Mouse (Mus musculus): ENCODE measurements at regions not wholly inside any gene's neighbourhood (a gene's known extent, or its start where the extent isn't known, plus 50 kb on each side); places are given as distances from the start of the nearest gene placed in this dataset.
"Not testable (repeated sequence)": the region's sequence is repeated elsewhere in the genome, so short reads cannot be mapped to it uniquely, and the experiment has no call there.

- DNase-seq (ENCODE audit: low spot score in 2 of 2) = no peak
Measured at GRCm38 (mm10) chr8:126833006-126833405, 112.6 kb downstream of the Tomm20 start.

GRCm38 (mm10) chr8:126832163-126832978 is 113.3 kb downstream of the Tomm20 start:
- no peak for DNase-seq (ENCODE audit: low spot score in 2 of 2)

- DNase-seq (ENCODE audit: low spot score in 2 of 2) = no peak
Measured at GRCm38 (mm10) chr8:126831312-126832162, 114.1 kb downstream of the Tomm20 start.

- no peak for DNase-seq (ENCODE audit: low spot score in 2 of 2)
Measured at GRCm38 (mm10) chr8:126830242-126830530, 115.5 kb downstream of the Tomm20 start.

GRCm38 (mm10) chr8:126829376-126830241 is 116.0 kb downstream of the Tomm20 start:
- DNase-seq (ENCODE audit: low spot score in 2 of 2) = no peak

- DNase-seq (ENCODE audit: low spot score in 2 of 2) = no peak
Measured at GRCm38 (mm10) chr8:126827681-126828383, 117.8 kb downstream of the Tomm20 start.

GRCm38 (mm10) chr8:126826328-126827285 is 119.0 kb downstream of the Tomm20 start:
- no peak for DNase-seq (ENCODE audit: low spot score in 2 of 2)

GRCm38 (mm10) chr8:126825877-126826276 is 119.8 kb downstream of the Tomm20 start:
- no peak for DNase-seq (ENCODE audit: low spot score in 2 of 2)

- no peak for DNase-seq (ENCODE audit: low spot score in 2 of 2)
Measured at GRCm38 (mm10) chr8:126824575-126825208, 121.0 kb downstream of the Tomm20 start.

GRCm38 (mm10) chr8:126822269-126822668 is 123.4 kb downstream of the Tomm20 start:
- no peak for DNase-seq (ENCODE audit: low spot score in 2 of 2)

GRCm38 (mm10) chr8:126821279-126821678 is 124.4 kb downstream of the Tomm20 start:
- DNase-seq (ENCODE audit: low spot score in 2 of 2) = no peak

GRCm38 (mm10) chr8:126820502-126820901 is 125.1 kb downstream of the Tomm20 start:
- DNase-seq (ENCODE audit: low spot score in 2 of 2) = no peak

GRCm38 (mm10) chr8:126819261-126819660 is 126.4 kb downstream of the Tomm20 start:
- no peak for DNase-seq (ENCODE audit: low spot score in 2 of 2)

- no peak for DNase-seq (ENCODE audit: low spot score in 2 of 2)
Measured at GRCm38 (mm10) chr8:126816155-126816554, 129.5 kb downstream of the Tomm20 start.

GRCm38 (mm10) chr8:126814427-126814826 is 131.2 kb downstream of the Tomm20 start:
- DNase-seq (ENCODE audit: low spot score in 2 of 2) = no peak

GRCm38 (mm10) chr8:126813621-126814020 is 132.0 kb downstream of the Tomm20 start:
- no peak for DNase-seq (ENCODE audit: low spot score in 2 of 2)

- DNase-seq (ENCODE audit: low spot score in 2 of 2) = no peak
Measured at GRCm38 (mm10) chr8:126812777-126813176, 132.9 kb downstream of the Tomm20 start.

GRCm38 (mm10) chr8:126811358-126811757 is 134.3 kb downstream of the Tomm20 start:
- DNase-seq (ENCODE audit: low spot score in 2 of 2) = not testable (repeated sequence)

GRCm38 (mm10) chr8:126810516-126810915 is 135.1 kb downstream of the Tomm20 start:
- DNase-seq (ENCODE audit: low spot score in 2 of 2) = no peak

GRCm38 (mm10) chr8:126809321-126809720 is 136.3 kb downstream of the Tomm20 start:
- DNase-seq (ENCODE audit: low spot score in 2 of 2) = no peak

Measured in right cerebral cortex, postnatal 36 days (tissue).